Mouse (Mus musculus) megakaryocyte, embryonic 14.5 days (primary cell): ENCODE data around the gene Mcee. TPM values are rescaled to one million over a fixed set of nuclear protein-coding genes. Genes with fewer than 3 reads are reported as not detected.

ENCODE experiments used
- H3K27me3 ChIP-seq: replicated peaks from 2 replicates; pipeline ENCODE3; 2012; ENCODE audit warnings: inconsistent platforms
- H3K36me3 ChIP-seq: replicated peaks from 2 replicates; pipeline ENCODE3; 2012; ENCODE audit warnings: low read length, inconsistent platforms, mixed read lengths
- H3K4me1 ChIP-seq: 2 replicates; pipeline ENCODE4 v1.6.1; 2012; ENCODE audit warnings: inconsistent platforms
- H3K4me3 ChIP-seq: replicated peaks from 2 replicates; pipeline ENCODE3; 2012; ENCODE audit warnings: moderate library complexity, mild to moderate bottlenecking, inconsistent platforms
- H3K9me3 ChIP-seq: 2 replicates; pipeline ENCODE4 v1.6.1; 2012; ENCODE audit warnings: inconsistent platforms
- GATA1 ChIP-seq: IDR thresholded peaks from 3 replicates; pipeline ENCODE4 v1.6.1; 2012; ENCODE audit warnings: mixed read lengths, low read length, inconsistent platforms, borderline replicate concordance
- polyA plus RNA-seq: library from polyadenylated mRNA; stranded (reverse); fragments of >175 nt; gene quantifications from 2 replicates; pipeline ENCODE4 v1.2.3, GENCODE M21; 2012; ENCODE audit warnings: low replicate concordance; ENCODE audit not compliant: insufficient read depth

Mcee gene
- polyA plus RNA-seq, 1 experiment, result 2.2 TPM

GRCm38 (mm10) chr7:64457811-64458210 is 65.4 kb downstream of the Mcee start:
- H3K36me3 ChIP-seq, result no peaks in the 10 kb centered on the region
- no peaks in the 10 kb centered on the region for H3K4me1 ChIP-seq
- no peak for TF ChIP-seq GATA1
- H3K27me3 ChIP-seq, result no peaks in the 10 kb centered on the region
- H3K4me3 ChIP-seq, result no peak overlapping the region
- peaks cover 46% of the 10 kb centered on the region for H3K9me3 ChIP-seq

Other genes with a start within 250 kb of the Mcee start
- gene Trpm1, start 238.8 kb upstream of the Mcee start, polyA plus RNA-seq, result 0.16 TPM in 1 of 2 replicates, not detected in the other
- 1.6 and 2.0 TPM in 2 replicates for gene Mtmr10, start 105.0 kb upstream of the Mcee start, polyA plus RNA-seq
- gene Fan1, start 18.5 kb upstream of the Mcee start, polyA plus RNA-seq, result 0.40 and 0.48 TPM in 2 replicates
- 4.7 TPM in 1 of 2 replicates, not detected in the other for gene Mphosph10, start 339 bp upstream of the Mcee start, polyA plus RNA-seq
- not detected in 2 replicates for gene Apba2, start 109.1 kb downstream of the Mcee start, polyA plus RNA-seq